Mouse (Mus musculus): ENCODE measurements around the gene Grin2b. TPM values are rescaled to one million over a fixed set of nuclear protein-coding genes. Genes with fewer than 3 reads are reported as not detected.
"Not testable (repeated sequence)": the region's sequence is repeated elsewhere in the genome, so short reads cannot be mapped to it uniquely, and the experiment has no call there.

Grin2b gene
- total RNA-seq, 2 experiments from 2014 or later, result 272 to 410 TPM

DNA sequence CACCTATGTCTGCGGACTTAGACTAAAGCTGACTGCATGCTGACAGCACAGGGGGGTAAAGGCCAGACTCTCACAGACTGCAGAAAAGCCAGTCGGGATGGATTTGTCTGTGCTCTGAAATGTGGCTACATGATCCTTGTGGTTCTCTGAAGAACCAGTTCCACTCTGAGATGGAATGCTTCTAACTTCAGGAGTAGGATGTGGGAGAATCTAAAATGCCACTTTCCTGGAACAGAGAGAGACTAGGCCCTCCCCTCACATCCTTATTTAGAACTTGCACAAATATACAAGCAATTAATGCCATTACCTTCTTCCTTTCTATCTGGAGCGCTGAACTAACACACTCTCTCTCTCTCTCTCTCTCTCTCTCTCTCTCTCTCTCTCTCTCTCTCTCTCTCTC is 346.0 kb downstream of the Grin2b start:
- no peak for DNase-seq (ENCODE audit: extremely low spot score in 1 of 2, low spot score in 1 of 2)

DNA sequence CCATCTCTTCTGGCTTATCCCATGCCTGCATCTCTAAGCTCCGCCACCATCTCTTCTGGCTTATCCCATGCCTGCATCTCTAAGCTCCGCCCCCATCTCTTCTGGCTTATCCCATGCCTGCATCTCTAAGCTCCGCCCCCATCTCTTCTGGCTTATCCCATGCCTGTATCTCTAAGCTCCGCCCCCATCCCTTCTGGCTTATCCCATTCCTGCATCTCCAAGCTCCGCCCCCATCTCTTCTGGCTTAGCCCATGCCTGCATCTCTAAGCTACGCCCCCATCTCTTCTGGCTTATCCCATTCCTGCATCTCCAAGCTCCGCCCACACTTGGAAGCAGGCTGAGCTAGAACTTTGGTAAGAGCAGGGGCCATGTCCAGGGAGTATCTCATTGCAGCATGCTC is 346.5 kb downstream of the Grin2b start:
- DNase-seq (ENCODE audit: extremely low spot score in 1 of 2, low spot score in 1 of 2), result not testable (repeated sequence)

DNA sequence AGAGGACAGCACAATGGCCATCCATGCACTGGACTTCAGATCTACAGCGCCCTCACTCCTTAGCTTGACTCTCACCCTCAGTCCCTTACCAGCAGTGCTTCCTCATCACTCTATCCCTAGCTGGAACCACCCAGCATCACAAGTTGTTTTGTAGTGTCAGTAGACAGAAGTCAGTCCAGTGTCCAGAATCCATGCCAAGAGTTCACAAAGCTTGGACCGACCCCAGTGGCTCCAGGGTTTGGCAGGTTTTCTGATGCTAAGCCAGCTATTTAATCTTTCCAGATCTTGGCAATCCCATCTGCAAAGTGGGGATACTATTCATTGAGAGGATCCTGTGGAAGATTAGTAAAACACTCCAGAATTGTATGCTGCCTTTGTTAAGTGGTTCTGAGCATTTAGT is 355.9 kb downstream of the Grin2b start:
- DNase-seq (ENCODE audit: extremely low spot score in 1 of 2, low spot score in 1 of 2), result no peak

DNA sequence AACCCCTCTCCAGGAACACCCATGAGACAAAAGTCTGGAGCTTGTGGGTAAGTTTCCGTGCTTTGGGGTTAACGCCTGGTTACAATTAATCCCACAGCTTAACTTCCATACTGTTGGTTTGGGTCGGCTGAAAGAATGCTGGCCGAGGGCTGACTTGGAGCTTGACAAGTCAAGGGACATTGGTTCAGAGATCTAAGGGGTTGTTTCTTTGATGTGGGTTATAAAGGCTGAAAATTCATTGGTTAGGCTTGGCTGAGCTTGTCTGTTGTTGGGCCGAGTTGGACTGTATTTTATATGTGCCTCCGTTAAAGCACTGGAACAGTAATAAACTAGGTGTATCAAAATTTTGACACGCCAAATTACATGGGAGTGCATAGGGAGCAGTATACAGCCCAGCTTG is 359.6 kb downstream of the Grin2b start:
- no peak for DNase-seq (ENCODE audit: extremely low spot score in 1 of 2, low spot score in 1 of 2)

DNA sequence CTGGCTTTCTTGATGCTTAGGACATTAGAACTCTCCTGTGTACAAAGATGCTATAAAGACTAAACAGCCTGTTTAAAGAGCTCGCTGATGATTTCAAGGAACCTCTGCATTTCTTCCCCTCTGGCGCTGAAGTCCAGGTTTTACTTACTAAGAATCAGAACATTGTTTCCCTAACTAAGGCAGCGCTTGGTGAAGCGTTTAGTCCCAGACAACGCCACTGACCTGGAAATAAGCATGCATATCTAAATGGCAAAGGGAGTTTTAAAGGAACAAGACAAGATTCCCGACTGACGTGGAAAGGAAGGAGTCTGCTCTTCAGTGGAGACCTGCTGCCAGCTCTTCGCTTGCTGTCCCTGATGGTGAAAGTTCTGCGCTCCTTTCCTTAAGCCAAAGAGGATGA is 367.9 kb downstream of the Grin2b start:
- no peak for DNase-seq (ENCODE audit: extremely low spot score in 1 of 2, low spot score in 1 of 2)

DNA sequence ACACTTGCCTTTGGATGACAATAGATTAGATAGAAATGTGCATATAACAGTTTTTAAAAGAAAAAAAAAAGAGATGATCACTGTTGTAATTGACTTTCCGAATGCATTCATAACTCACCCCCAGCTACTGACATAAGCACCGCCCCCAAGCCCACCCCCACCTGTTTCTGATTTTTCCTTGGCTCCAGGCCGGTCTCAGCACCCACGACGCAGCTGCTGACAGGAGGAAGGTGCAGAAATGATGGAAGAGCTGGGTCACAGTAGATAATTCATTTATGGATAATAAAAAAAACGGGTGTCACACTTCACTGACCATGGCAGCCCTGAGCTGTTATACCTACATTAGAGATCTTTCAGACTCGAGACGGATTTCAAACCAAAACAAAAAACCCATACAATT is 373.4 kb downstream of the Grin2b start:
- DNase-seq (ENCODE audit: extremely low spot score in 1 of 2, low spot score in 1 of 2), result no peak

DNA sequence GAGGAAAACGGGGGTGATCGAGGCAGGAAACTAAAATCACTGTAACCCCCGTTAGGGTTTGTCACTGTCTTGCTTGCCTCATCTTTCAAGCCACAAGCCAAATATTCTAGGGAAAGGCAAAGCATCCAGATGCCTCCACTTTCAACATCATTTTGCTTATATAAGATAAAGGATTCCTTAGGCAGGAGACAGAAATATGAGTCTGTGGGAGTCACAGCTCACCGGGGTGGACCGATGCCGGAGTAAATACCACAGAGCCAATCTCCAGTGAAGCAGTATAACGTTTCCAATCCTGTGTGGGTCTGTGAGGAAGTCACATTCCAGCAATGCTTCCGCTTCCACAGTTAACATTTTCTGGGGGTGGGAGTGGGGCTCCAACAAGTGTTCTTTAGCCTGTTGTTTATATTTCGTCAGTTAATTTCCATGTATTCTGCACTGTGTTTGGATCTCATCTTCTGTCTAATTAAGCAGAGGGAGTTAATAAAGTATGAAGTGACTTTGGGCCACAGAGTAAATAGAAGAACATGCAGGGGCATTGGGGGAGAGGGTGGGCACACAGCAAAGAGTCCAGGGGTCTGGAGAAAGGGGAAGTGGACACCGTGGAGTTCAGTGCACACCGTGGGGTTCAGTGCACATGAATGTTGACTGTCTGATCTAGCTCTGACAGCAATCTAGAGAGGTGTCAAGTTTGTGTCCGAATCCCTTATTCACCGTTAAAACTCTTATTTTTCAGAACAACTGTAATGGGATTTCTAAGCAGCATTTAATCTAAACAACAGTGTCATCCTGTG is 374.9 kb downstream of the Grin2b start:
- DNase-seq (ENCODE audit: extremely low spot score in 1 of 2, low spot score in 1 of 2), result no peak

DNA sequence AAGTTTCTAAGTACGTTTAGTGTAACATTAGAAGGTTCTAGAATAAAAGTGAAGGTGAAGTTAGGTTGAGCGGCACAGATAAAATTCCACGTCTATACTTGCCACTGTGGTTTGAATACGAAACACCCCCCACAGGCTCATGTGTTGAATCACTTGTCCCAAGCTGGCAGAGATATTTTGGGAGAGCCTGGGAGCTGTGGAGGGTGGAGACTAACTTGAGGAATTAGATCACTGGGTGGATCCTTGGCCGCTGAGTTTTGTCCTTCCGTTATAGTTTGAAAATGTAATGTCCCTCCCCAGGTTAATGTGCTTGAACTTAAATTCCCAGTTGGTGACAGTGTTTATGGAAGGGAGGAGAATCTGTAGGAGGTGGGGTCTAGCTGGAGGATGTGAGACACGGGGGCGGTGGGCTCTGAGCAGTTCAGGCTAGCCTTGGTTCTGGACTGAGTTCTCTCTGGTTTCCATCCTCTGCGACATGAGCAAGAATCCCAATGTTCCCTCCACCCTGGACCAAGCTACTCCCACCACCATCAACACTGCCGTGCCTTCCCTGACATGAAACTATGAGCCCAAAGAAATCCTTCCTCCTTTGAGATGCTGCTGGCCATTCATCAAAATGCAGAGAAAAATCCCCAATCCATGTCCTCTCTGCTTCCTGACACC is 375.8 kb downstream of the Grin2b start:
- DNase-seq (ENCODE audit: extremely low spot score in 1 of 2, low spot score in 1 of 2), result no peak

DNA sequence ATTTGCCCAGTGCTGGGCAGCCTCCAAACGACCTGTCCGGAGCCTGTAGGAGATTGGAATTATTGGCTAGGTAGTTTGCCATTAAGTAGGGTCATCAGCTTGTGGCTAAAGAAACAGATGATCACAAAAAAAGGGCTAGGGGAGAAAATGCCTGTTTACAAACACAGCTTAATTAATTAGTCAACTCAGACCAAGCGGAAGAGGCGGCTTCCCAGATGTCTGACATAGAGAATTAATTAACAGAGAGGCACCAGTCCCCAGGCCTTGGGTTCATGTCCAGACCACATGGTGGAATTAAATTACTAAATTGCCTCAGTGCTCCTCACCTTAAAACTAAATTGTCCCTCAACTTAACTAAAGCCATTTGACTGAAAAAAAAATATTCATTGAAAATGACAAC is 376.4 kb downstream of the Grin2b start:
- DNase-seq (ENCODE audit: extremely low spot score in 1 of 2, low spot score in 1 of 2), result no peak

DNA sequence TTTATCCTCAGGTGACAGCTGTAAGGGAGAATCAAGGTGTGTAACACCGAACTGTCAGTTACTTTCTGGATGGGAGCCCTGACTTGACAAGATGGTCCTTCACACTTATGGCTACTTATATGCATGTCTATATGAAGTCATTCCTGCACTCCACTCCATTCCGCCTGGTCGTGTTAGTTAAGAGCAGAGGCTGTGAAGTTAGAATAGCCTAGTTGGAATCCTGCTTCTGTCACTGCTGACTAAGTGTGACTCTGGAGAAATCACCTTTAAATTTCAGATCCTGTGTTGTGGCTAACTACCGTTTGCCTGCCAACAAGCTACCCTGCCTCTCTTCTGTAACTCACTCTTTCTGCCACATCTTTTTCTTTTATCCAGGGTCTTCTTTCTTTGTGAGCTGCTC is 381.9 kb downstream of the Grin2b start:
- DNase-seq (ENCODE audit: extremely low spot score in 1 of 2, low spot score in 1 of 2), result no peak

DNA sequence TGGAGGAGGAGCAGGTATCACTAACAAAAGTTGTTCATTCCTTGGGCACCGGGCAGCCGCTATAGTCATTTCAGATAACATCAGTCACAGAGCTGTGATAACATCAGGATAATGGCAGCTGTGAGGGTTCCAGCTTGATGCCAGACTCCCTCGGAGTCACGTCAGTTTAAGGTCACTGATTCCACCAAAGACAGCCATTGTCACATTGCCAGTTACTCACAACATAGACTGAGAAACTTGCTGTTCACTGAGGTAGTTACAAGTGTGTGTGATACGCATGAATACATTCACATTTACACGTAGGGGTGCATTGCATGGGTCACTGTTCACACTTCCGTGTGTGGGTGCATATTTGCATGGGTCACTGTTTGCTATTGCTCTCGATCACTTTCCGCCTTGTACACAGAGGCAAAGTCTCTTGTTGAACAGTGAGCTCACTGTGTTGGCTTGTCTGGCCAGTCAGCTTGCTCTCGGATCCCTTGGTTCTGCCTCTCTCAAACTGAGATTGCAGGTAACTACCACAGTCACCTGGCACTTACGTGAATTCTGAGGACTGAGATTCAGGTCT is 383.6 kb downstream of the Grin2b start:
- no peak for DNase-seq (ENCODE audit: extremely low spot score in 1 of 2, low spot score in 1 of 2)

DNA sequence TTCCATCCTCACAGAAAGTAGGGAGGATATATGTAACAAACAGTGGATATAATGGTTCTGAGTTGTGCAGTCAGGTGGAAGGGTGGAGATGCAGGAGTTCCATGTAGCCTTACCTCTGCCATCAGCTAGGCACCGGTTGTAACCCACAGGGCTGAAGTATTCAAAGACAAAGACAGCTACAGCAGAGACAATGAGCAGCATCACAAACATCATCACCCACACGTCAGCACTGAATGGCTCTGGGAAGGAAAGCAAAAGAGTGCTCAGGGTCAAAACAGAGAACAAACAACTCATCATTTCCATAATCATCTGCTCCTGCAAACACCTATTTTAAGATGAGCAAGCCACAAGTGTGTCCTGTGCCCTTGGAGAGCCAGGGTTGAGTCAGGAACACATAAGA is 398.6 kb downstream of the Grin2b start:
- no peak for DNase-seq (ENCODE audit: extremely low spot score in 1 of 2, low spot score in 1 of 2)

DNA sequence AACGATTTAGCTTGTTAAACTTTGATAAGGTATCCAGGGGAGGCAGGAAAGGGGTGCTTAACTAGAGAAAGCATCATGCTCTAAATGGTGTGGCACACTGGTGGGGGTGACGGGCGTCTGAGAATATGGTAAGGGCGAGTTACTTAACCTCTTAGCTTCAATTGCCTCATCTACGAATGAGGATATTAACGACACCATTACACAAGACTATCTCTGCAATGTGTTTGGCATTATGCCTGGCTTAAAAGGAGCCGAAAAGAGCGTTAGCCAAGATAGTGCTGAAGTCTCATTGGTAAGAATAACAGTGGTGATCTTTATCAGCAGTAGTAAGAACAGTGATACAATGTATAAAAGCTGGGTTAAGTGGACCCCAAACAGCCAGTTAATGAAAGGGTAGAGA is 405.7 kb downstream of the Grin2b start:
- no peak for DNase-seq (ENCODE audit: extremely low spot score in 1 of 2, low spot score in 1 of 2)

DNA sequence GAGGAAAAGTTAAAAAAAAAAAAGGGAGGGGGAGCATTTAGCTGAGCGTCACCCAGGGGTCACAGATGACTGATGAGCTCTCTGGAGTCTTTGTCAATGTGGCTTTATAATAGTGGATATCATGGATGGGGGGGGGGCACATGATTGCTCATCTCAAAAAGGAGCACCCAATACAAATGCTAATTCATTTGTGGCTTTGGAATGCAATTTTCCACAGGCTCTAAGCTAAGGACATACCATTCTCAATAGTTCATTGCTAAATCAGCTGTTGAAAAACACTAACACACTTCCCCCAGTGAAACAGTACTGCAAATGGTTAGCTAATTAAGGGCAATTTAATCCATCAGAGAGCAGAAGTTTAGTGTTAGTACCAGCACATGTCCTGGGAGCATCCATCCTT is 414.6 kb downstream of the Grin2b start:
- DNase-seq (ENCODE audit: extremely low spot score in 1 of 2, low spot score in 1 of 2), result no peak

DNA sequence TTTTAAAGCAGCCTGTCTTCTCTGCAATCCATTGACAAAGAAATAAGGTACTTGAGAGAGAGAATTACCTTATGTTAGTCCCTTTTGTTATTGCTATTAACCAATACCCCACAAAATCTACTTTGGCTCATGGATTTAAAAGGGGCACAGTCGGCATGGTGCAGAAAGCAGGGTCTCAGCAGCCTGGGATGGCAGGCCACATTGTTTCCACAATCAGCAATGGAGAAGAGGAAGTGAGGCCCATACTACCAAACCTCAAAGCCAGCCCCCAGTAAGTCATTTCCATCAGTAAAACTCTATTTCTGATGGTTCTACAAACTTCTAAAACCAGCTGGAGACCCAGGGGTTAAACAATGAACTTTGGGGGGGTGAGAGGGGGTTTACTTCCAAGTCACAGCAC is 417.2 kb downstream of the Grin2b start:
- DNase-seq (ENCODE audit: extremely low spot score in 1 of 2, low spot score in 1 of 2), result no peak

DNA sequence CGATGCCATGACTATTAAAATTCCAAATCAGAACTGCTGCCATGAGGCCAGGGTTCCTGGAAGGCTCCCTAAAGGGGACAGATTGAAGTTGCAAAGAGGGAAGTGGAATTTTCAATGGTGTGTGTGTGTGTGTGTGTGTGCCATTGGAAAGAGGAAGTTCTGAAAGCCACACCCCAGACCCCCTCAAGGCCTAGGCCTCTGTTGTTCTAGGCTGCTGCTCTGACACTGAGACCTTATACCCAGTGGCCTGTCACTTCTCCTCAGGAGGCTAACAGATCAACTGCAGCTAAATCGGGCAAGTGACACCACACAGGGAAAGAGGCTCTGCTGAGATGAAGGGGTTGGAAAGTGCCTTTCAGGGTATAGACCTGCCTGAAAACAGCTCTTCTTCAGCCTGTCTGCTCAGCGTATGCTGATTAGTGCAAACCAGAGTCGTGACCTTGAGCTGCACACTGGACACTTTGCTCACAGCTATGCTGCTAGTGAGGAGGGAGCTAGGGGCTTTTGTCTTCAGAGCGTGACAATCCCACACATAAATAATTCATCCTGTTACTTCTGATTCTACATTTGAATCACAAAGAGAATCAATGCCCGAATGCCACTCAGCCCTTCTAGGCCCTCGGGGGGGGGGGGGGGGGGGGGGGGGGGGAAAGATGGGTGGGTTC is 424.8 kb downstream of the Grin2b start:
- DNase-seq (ENCODE audit: extremely low spot score in 1 of 2, low spot score in 1 of 2), result no peak

DNA sequence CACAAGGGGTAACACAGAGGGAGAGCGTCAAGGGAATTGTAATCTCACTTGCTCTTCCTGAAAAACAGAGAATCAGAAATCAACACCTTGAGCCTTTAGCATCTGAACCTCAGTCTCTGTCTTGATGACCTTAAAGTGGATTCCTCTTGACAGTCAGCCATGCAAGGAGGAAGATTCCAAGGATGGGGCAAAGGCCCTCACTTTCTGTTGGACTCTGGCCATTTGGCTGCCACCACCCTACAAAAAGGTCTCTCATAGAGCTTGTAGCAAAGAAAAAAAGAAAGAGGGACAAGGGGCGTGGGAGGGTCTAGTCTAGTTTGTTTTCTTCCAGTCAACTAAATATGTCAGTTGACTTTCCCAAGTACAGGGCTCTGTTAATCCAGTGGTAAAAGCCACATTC is 427.7 kb downstream of the Grin2b start:
- DNase-seq (ENCODE audit: extremely low spot score in 1 of 2, low spot score in 1 of 2), result no peak

DNA sequence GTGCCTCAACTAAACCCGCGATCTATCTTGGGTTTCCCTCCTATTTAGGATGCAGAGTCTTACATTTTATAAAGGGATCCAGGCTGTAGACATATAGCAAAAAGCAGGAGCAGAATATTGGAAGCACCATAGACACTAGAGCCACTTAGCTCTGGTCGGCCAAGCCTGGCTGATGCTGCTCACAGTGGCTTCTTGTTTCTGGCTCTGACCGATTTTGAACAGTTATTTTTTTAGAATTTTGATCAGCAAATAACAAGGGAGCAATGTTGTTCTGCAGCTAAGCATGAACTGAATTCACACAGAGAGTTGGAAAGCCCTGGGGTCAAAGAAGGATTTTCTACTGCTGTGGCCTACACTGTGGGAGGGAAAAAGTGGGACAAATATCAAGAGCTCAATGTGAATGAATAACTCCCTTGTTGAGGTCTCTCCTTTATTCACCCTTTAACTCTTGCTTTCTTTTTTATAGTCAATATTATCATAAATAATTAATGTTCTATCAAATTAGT is 439.0 kb downstream of the Grin2b start:
- DNase-seq (ENCODE audit: extremely low spot score in 1 of 2, low spot score in 1 of 2), result no peak

DNA sequence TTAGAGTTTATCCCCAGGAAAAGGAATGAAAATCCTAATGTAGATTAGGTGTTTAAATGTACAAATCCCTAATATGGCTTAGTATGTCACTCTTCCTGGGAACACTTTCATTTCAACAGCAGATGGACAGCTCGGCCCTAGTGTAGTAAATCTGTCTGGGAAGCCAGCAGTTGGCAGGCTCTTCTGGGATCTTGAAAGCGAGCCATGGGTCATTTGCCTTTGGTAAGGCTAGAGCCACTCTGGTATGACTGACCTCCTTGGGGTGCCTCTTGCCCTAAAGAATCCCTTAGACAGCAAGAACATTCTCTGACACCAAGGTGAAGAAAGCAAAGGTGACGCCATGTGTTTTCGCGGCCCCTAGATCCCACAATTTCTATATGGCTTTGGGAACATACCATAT is 446.2 kb downstream of the Grin2b start:
- no peak for DNase-seq (ENCODE audit: extremely low spot score in 1 of 2, low spot score in 1 of 2)

DNA sequence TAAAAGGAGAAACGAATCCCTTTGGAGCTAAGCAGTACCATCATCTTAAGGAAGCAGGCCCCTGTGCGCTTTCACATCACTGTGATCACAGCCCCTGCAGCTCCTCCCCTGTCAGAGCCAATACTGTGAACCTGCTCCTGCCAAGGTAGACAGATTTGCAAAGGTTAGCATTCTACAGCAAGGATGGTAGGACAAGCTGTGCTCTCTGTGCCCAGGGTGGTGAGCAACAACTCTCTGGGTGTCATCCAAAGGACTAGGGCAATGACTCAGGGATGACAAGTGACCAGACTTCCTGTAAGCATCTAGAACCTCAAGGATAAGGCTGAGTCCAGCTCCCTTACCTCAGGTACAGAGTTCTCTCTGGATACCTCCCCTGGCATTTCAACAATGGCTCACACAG is 451.6 kb downstream of the Grin2b start:
- DNase-seq (ENCODE audit: extremely low spot score in 1 of 2, low spot score in 1 of 2), result no peak

DNA sequence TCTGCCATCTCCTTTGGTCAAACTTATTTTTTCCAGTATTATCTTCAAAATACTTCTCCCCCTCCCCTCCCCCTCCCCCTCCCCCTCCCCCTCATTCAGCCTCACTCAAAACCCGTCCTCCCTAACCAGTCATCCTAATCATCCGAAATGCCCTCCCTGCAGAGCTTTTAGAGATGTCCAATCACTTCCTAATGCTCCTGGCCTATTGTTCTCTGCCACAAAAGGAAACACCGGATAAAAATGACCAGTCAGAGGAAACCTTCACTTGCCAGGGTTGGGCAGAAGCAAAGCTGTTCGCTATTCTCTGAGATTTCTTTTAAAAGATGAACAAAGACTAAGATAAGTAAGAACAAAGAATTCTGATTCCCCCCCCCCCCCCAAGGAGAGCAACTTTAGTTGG is 458.4 kb downstream of the Grin2b start:
- DNase-seq (ENCODE audit: extremely low spot score in 1 of 2, low spot score in 1 of 2), result no peak
